Mouse (Mus musculus) midbrain, embryonic 10.5 days (tissue): ENCODE results near the gene Trrap. TPM values are rescaled to one million over a fixed set of nuclear protein-coding genes. Genes with fewer than 3 reads are reported as not detected.
A peak's percentile ranks its signal among the peaks of the same experiment; 100 is the strongest.

Source experiments
- DNase-seq: peaks from one replicate; pipeline ENCODE4 v3.0.0-alpha.2; 2017; ENCODE audit warnings: low spot score
- H3K27ac ChIP-seq: fragments of 300-500 bp; sonication (generic); replicated peaks from 2 replicates; pipeline ENCODE4 v1.5.1; 2016; ENCODE audit warnings: mild to moderate bottlenecking
- H3K27me3 ChIP-seq: fragments of 300-500 bp; sonication (generic); 2 replicates; pipeline ENCODE4 v1.6.1; 2016; ENCODE audit warnings: low read depth, mild to moderate bottlenecking; ENCODE audit not compliant: poor library complexity, severe bottlenecking
- H3K36me3 ChIP-seq: fragments of 300-500 bp; sonication (generic); 2 replicates; pipeline ENCODE4 v1.6.1; 2016; ENCODE audit warnings: mild to moderate bottlenecking, moderate library complexity
- H3K4me1 ChIP-seq: fragments of 300-500 bp; sonication (generic); 2 replicates; pipeline ENCODE4 v1.6.1; 2016
- H3K4me3 ChIP-seq: fragments of 300-500 bp; sonication (generic); 2 replicates; pipeline ENCODE4 v1.5.1; 2016; ENCODE audit warnings: mild to moderate bottlenecking, moderate library complexity
- H3K9me3 ChIP-seq: fragments of 300-500 bp; sonication (generic); replicated peaks from 2 replicates; pipeline ENCODE4 v1.6.1; 2016; ENCODE audit warnings: mild to moderate bottlenecking
- WGBS: fragments of 180-500 bp; shearing (Covaris S2); methylation state at CpG from one replicate; pipeline ENCODE4 v1.1.7; 2016; 5-methylcytosine and 5-hydroxymethylcytosine counted together
- polyA plus RNA-seq: library from polyadenylated mRNA; unstranded; fragments of >200 nt; fragmentation: Nextera tagmentation; extraction: Ambion mirVana; gene quantifications from 2 replicates; pipeline ENCODE4 v1.2.1, GENCODE M21; 2016

Trrap gene
- polyA plus RNA-seq, 1 experiment from 2014 or later, result 69.8 TPM

- H3K36me3 ChIP-seq, result peaks cover 100% of the 10 kb centered on the region
- H3K27ac ChIP-seq, result no peak overlapping the region
- H3K4me1 ChIP-seq, result no peaks in the 10 kb centered on the region
- no peaks in the 10 kb centered on the region for H3K9me3 ChIP-seq
- H3K4me3 ChIP-seq, result no peak overlapping the region
- 83% methylated on average over 6 of the region's 6 CpGs for WGBS
- no peaks in the 10 kb centered on the region for H3K27me3 ChIP-seq
- DNase-seq, result peak; percentile 21
Measured at GRCm38 (mm10) chr5:144794687-144795086, 27.2 kb downstream of the Trrap start.

GRCm38 (mm10) chr5:144797116-144797515 is 29.6 kb downstream of the Trrap start:
- H3K27ac ChIP-seq, result no peak overlapping the region
- WGBS, result 95% methylated on average over 7 of the region's 7 CpGs
- H3K9me3 ChIP-seq, result no peaks in the 10 kb centered on the region
- H3K36me3 ChIP-seq, result peaks cover 100% of the 10 kb centered on the region
- DNase-seq, result no peak
- H3K4me1 ChIP-seq, result no peaks in the 10 kb centered on the region
- H3K4me3 ChIP-seq, result no peak overlapping the region
- no peaks in the 10 kb centered on the region for H3K27me3 ChIP-seq

GRCm38 (mm10) chr5:144803066-144803465 is 35.5 kb downstream of the Trrap start:
- Histone ChIP-seq H3K4me1 (no peaks in the 10 kb centered on the region), H3K4me3 (no peak overlapping the region), H3K36me3 (peaks cover 100% of the 10 kb centered on the region), H3K9me3 (no peaks in the 10 kb centered on the region), H3K27ac (no peak overlapping the region), H3K27me3 (no peaks in the 10 kb centered on the region)
- DNase-seq, result no peak
- 96% methylated on average over 8 of the region's 8 CpGs for WGBS

GRCm38 (mm10) chr5:144804181-144804580 is 36.6 kb downstream of the Trrap start:
- WGBS, result 92% methylated on average over 7 of the region's 7 CpGs
- H3K27ac ChIP-seq, result no peak overlapping the region
- no peaks in the 10 kb centered on the region for H3K27me3 ChIP-seq
- H3K9me3 ChIP-seq, result no peaks in the 10 kb centered on the region
- peaks cover 100% of the 10 kb centered on the region for H3K36me3 ChIP-seq
- no peaks in the 10 kb centered on the region for H3K4me1 ChIP-seq
- H3K4me3 ChIP-seq, result no peak overlapping the region
- DNase-seq, result no peak

- H3K27ac ChIP-seq, result no peak overlapping the region
- 97% methylated on average over 10 of the region's 10 CpGs for WGBS
- peaks cover 100% of the 10 kb centered on the region for H3K36me3 ChIP-seq
- H3K27me3 ChIP-seq, result no peaks in the 10 kb centered on the region
- H3K4me1 ChIP-seq, result no peaks in the 10 kb centered on the region
- H3K9me3 ChIP-seq, result peaks cover 10% of the 10 kb centered on the region
- H3K4me3 ChIP-seq, result no peak overlapping the region
- DNase-seq, result no peak
Measured at GRCm38 (mm10) chr5:144806931-144807330, 39.4 kb downstream of the Trrap start.

GRCm38 (mm10) chr5:144828365-144829102 is 61.0 kb downstream of the Trrap start:
- whole genome bisulfite sequencing, result 95% methylated on average over 20 of the region's 20 CpGs
- Histone ChIP-seq H3K27me3 (no peaks in the 10 kb centered on the region), H3K9me3 (no peaks in the 10 kb centered on the region), H3K36me3 (peaks cover 100% of the 10 kb centered on the region), H3K4me1 (no peaks in the 10 kb centered on the region), H3K27ac (no peak overlapping the region), H3K4me3 (no peak overlapping the region)
- no peak for DNase-seq

GRCm38 (mm10) chr5:144829631-144830030 is 62.1 kb downstream of the Trrap start:
- no peak for DNase-seq
- 96% methylated on average over 4 of the region's 4 CpGs for WGBS
- no peak overlapping the region for H3K27ac ChIP-seq
- H3K9me3 ChIP-seq, result no peaks in the 10 kb centered on the region
- no peaks in the 10 kb centered on the region for H3K4me1 ChIP-seq
- H3K4me3 ChIP-seq, result no peak overlapping the region
- H3K36me3 ChIP-seq, result peaks cover 100% of the 10 kb centered on the region
- no peaks in the 10 kb centered on the region for H3K27me3 ChIP-seq

- H3K27me3 ChIP-seq, result no peaks in the 10 kb centered on the region
- DNase-seq, result no peak
- no peaks in the 10 kb centered on the region for H3K4me1 ChIP-seq
- H3K4me3 ChIP-seq, result no peak overlapping the region
- no peak overlapping the region for H3K27ac ChIP-seq
- WGBS, result 92% methylated on average over 9 of the region's 9 CpGs
- H3K36me3 ChIP-seq, result peaks cover 100% of the 10 kb centered on the region
- no peaks in the 10 kb centered on the region for H3K9me3 ChIP-seq
Measured at GRCm38 (mm10) chr5:144831840-144832469, 64.4 kb downstream of the Trrap start.

GRCm38 (mm10) chr5:144836100-144836499 is 68.6 kb downstream of the Trrap start:
- Histone ChIP-seq H3K4me3 (no peak overlapping the region), H3K9me3 (no peaks in the 10 kb centered on the region), H3K27ac (no peak overlapping the region), H3K4me1 (no peaks in the 10 kb centered on the region), H3K36me3 (peaks cover 100% of the 10 kb centered on the region), H3K27me3 (no peaks in the 10 kb centered on the region)
- 94% methylated on average over 3 of the region's 3 CpGs for WGBS
- DNase-seq, result no peak

GRCm38 (mm10) chr5:144845352-144845751 is 77.8 kb downstream of the Trrap start:
- Histone ChIP-seq H3K27ac (no peak overlapping the region), H3K27me3 (no peaks in the 10 kb centered on the region), H3K36me3 (peaks cover 100% of the 10 kb centered on the region), H3K4me1 (no peaks in the 10 kb centered on the region), H3K4me3 (no peak overlapping the region), H3K9me3 (no peaks in the 10 kb centered on the region)
- WGBS, result 97% methylated on average over 20 of the region's 20 CpGs
- no peak for DNase-seq

- no peak for DNase-seq
- WGBS, result 94% methylated on average over 5 of the region's 5 CpGs
- Histone ChIP-seq H3K4me3 (no peak overlapping the region), H3K27me3 (no peaks in the 10 kb centered on the region), H3K4me1 (no peaks in the 10 kb centered on the region), H3K36me3 (peaks cover 100% of the 10 kb centered on the region), H3K27ac (no peak overlapping the region), H3K9me3 (0 out of 2 replicates have a peak, but pooled peaks cover 4% of the 10 kb centered on the region)
Measured at GRCm38 (mm10) chr5:144848735-144849134, 81.2 kb downstream of the Trrap start.

GRCm38 (mm10) chr5:144849932-144850331 is 82.4 kb downstream of the Trrap start:
- no peak overlapping the region for H3K27ac ChIP-seq
- H3K27me3 ChIP-seq, result no peaks in the 10 kb centered on the region
- H3K4me1 ChIP-seq, result no peaks in the 10 kb centered on the region
- H3K36me3 ChIP-seq, result peaks cover 100% of the 10 kb centered on the region
- no peak overlapping the region for H3K4me3 ChIP-seq
- DNase-seq, result no peak
- H3K9me3 ChIP-seq, result 0 out of 2 replicates have a peak, but pooled peaks cover 4% of the 10 kb centered on the region
- WGBS, result 95% methylated on average over 10 of the region's 10 CpGs

GRCm38 (mm10) chr5:144851820-144852219 is 84.3 kb downstream of the Trrap start:
- no peak for DNase-seq
- H3K27me3 ChIP-seq, result no peaks in the 10 kb centered on the region
- peaks cover 100% of the 10 kb centered on the region for H3K36me3 ChIP-seq
- H3K4me3 ChIP-seq, result no peak overlapping the region
- WGBS, result 96% methylated on average over 3 of the region's 3 CpGs
- 0 out of 2 replicates have a peak, but pooled peaks cover 4% of the 10 kb centered on the region for H3K9me3 ChIP-seq
- no peaks in the 10 kb centered on the region for H3K4me1 ChIP-seq
- H3K27ac ChIP-seq, result no peak overlapping the region
